Mouse (Mus musculus) spleen, adult 18-20 months (tissue): ENCODE measurements around the gene Tcte3.
"Not testable (repeated sequence)": the region's sequence is repeated elsewhere in the genome, so short reads cannot be mapped to it uniquely, and the experiment has no call there.

ENCODE experiments used
- DNase-seq, 2 experiments: peaks; one replicate each; pipeline ENCODE4 v3.0.0; 2022; ENCODE audit warnings: mixed read lengths in 2 of 2

The Tcte3 gene

GRCm38 (mm10) chr17:15041175-15041729 lies at the start of gene Tcte3, which contains the start of the genes Ermard and Gm3448:
TSS of gene Tcte3 (minus strand) at chr17:15041488.
TSS of gene Ermard (plus strand) at chr17:15041208.
TSS of gene Gm3448 (minus strand) at chr17:15041537.
- peak; percentile 32 to 44 for DNase-seq

GRCm38 (mm10) chr17:15088591-15089001 lies 47.3 kb upstream of the Tcte3 start:
- DNase-seq, result no peak

GRCm38 (mm10) chr17:15088166-15088565 lies 46.9 kb upstream of the Tcte3 start:
- DNase-seq, result no peak

GRCm38 (mm10) chr17:15085006-15085405 lies 43.7 kb upstream of the Tcte3 start:
- no peak for DNase-seq

- no peak for DNase-seq
Measured at GRCm38 (mm10) chr17:15084226-15084848, 43.0 kb upstream of the Tcte3 start.

- no peak for DNase-seq
Measured at GRCm38 (mm10) chr17:15077536-15077935, 36.2 kb upstream of the Tcte3 start.

- no peak for DNase-seq
Measured at GRCm38 (mm10) chr17:15075033-15075432, 33.7 kb upstream of the Tcte3 start.

- DNase-seq, result no peak
Measured at GRCm38 (mm10) chr17:15072211-15072610, 30.9 kb upstream of the Tcte3 start.

- DNase-seq, result no peak
Measured at GRCm38 (mm10) chr17:15069124-15069523, 27.8 kb upstream of the Tcte3 start.

GRCm38 (mm10) chr17:15068040-15068792 lies 26.9 kb upstream of the Tcte3 start:
- DNase-seq, result no peak

GRCm38 (mm10) chr17:15066911-15067310 lies 25.6 kb upstream of the Tcte3 start:
- no peak for DNase-seq

GRCm38 (mm10) chr17:15066066-15066465 lies 24.8 kb upstream of the Tcte3 start:
- no peak for DNase-seq

- DNase-seq, result peak in 1 of 2 experiments; percentile 20
Measured at GRCm38 (mm10) chr17:15065391-15066024, 24.2 kb upstream of the Tcte3 start.

GRCm38 (mm10) chr17:15060356-15060755 lies 19.1 kb upstream of the Tcte3 start:
- no peak for DNase-seq

- DNase-seq, result no peak
Measured at GRCm38 (mm10) chr17:15059646-15060045, 18.4 kb upstream of the Tcte3 start.

- DNase-seq, result no peak
Measured at GRCm38 (mm10) chr17:15058161-15058591, 16.9 kb upstream of the Tcte3 start.

GRCm38 (mm10) chr17:15055925-15056324 lies 14.6 kb upstream of the Tcte3 start:
- no peak for DNase-seq

GRCm38 (mm10) chr17:15053829-15054200 lies 12.5 kb upstream of the Tcte3 start:
- not testable (repeated sequence) for DNase-seq

- not testable (repeated sequence) for DNase-seq
Measured at GRCm38 (mm10) chr17:15053183-15053828, 12.0 kb upstream of the Tcte3 start.

- not testable (repeated sequence) for DNase-seq
Measured at GRCm38 (mm10) chr17:15052766-15053165, 11.5 kb upstream of the Tcte3 start.

GRCm38 (mm10) chr17:15050338-15050737 lies 9.1 kb upstream of the Tcte3 start:
- DNase-seq, result not testable (repeated sequence)

- not testable (repeated sequence) for DNase-seq
Measured at GRCm38 (mm10) chr17:15040455-15040854, 833 bp downstream of the Tcte3 start.

GRCm38 (mm10) chr17:15031414-15031813 lies 9.9 kb downstream of the Tcte3 start:
- DNase-seq, result not testable (repeated sequence)
